Mouse (Mus musculus) heart, embryonic 16.5 days (tissue): ENCODE measurements around the gene Nek6. TPM values are rescaled to one million over a fixed set of nuclear protein-coding genes. Genes with fewer than 3 reads are reported as not detected.
A peak's percentile ranks its signal among the peaks of the same experiment; 100 is the strongest.

Experiments
- ATAC-seq: fragments of 200-750 bp; cut with Nextera tagmentation; replicated peaks from 2 replicates; pipeline ENCODE4 v1.8.0; 2017; ENCODE audit warnings: moderate number of reproducible peaks; ENCODE audit not compliant: insufficient read depth, low FRiP score; ENCODE audit errors: extremely low read depth
- H3K27ac ChIP-seq: fragments of 300-500 bp; sonication (generic); 2 replicates; pipeline ENCODE4 v1.5.1; 2014; ENCODE audit warnings: mild to moderate bottlenecking, low read length, control low read depth, moderate library complexity
- H3K27me3 ChIP-seq: fragments of 300-500 bp; sonication (generic); 2 replicates; pipeline ENCODE4 v1.6.1; 2014; ENCODE audit warnings: low read length, mixed read lengths; ENCODE audit not compliant: control insufficient read depth, insufficient read depth
- H3K36me3 ChIP-seq: fragments of 300-500 bp; sonication (generic); 2 replicates; pipeline ENCODE4 v1.6.1; 2014; ENCODE audit not compliant: control insufficient read depth, insufficient read depth
- H3K4me1 ChIP-seq: fragments of 300-500 bp; sonication (generic); 2 replicates; pipeline ENCODE4 v1.6.1; 2014; ENCODE audit warnings: low read length, mixed read lengths; ENCODE audit not compliant: control insufficient read depth, insufficient read depth
- H3K4me2 ChIP-seq: fragments of 300-500 bp; sonication (generic); 2 replicates; pipeline ENCODE4 v1.6.1; 2014; ENCODE audit warnings: low read depth, mild to moderate bottlenecking, control low read depth, low read length
- H3K4me3 ChIP-seq: fragments of 300-500 bp; sonication (generic); 2 replicates; pipeline ENCODE4 v1.5.1; 2014; ENCODE audit warnings: mild to moderate bottlenecking, control low read depth, low read length
- H3K9ac ChIP-seq: fragments of 300-500 bp; sonication (generic); 2 replicates; pipeline ENCODE4 v1.6.1; 2014; ENCODE audit warnings: low read length, control low read depth
- H3K9me3 ChIP-seq: fragments of 300-500 bp; sonication (generic); replicated peaks from 2 replicates; pipeline ENCODE4 v1.6.1; 2016; ENCODE audit warnings: low read length; ENCODE audit not compliant: control insufficient read depth
- WGBS: fragments of 180-500 bp; shearing (Covaris S2); extraction: QIAGEN DNeasy Blood & Tissue Kit; methylation state at CpG from one replicate; pipeline ENCODE4 v1.1.7; 2014; 5-methylcytosine and 5-hydroxymethylcytosine counted together
- polyA plus RNA-seq: library from polyadenylated mRNA; unstranded; fragments of >200 nt; fragmentation: Nextera tagmentation; extraction: Ambion mirVana; gene quantifications from 2 replicates; pipeline ENCODE4 v1.2.1, GENCODE M21; 2015

Gene Nek6
- polyA plus RNA-seq, 1 experiment from 2014 or later, result 66.2 TPM

DNA sequence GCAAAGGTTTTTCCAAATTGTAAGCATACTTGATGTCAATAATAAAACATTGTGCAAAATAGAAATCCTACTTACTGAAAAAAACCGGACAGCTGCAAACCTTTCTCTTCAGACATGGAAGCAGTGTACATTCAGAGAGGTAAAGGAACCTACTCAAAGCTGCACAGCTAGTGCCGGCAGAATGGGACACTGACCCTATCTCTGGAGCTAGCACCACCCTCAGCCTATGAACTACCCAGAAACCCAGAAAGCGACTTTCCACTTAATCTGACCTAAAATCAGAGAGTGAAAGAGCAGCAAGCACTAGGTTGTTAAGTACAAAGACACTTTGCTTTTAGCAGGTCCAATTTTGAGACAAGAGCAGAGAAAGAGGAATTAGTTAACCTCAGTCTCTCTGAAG lies 112.0 kb downstream of the Nek6 start:
- Histone ChIP-seq H3K4me2 (no peak overlapping the region), H3K27me3 (no peaks in the 10 kb centered on the region), H3K9ac (no peak overlapping the region), H3K4me3 (no peak overlapping the region), H3K9me3 (no peaks in the 10 kb centered on the region), H3K4me1 (peaks cover 4% of the 10 kb centered on the region; the same call in 1 of the 2 replicates), H3K36me3 (peaks cover 16% of the 10 kb centered on the region), H3K27ac (no peak overlapping the region)
- ATAC-seq, result no peak
- 78% methylated on average over 3 of the region's 3 CpGs for WGBS

DNA sequence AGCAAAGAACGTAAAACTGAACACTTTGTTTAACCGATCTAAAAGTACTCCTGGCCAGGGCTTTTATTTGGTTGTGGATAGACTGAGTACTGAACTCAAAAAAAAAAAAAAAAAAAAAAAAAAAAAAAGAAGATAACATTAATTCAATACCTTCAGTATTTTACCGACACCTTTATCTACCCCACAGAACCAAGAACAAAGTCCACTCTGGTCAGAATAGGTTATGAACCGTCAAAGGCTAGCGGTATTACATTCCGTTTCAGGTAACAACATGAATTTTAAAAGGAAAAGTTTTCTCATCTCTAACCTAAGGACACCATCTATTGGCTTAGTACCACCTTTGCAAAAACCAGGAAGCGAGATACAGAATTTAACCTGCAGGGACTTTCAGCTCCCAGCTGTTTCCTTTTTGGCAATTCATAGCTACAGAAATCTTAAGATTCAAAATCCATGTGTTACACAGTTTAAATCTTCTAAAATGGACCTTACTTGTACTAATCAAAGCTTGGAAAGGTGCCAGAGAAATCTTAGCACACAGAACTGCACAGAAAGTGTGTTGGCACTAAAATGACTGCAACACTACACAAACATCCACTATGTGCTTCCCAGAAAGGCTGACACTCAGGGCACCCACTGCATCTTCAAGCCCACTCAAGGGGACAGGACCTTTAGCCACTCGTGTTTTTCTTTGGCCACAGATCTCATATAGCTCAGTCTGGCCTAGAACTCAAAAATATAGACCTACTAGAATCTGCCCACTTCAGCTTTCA lies 112.6 kb downstream of the Nek6 start:
- no peak overlapping the region for H3K27ac ChIP-seq
- no peak for ATAC-seq
- 83% methylated on average over 8 of the region's 8 CpGs for WGBS
- no peaks in the 10 kb centered on the region for H3K27me3 ChIP-seq
- peaks cover 15% of the 10 kb centered on the region; the same call in 1 of the 2 replicates for H3K36me3 ChIP-seq
- H3K4me2 ChIP-seq, result no peak overlapping the region
- no peaks in the 10 kb centered on the region for H3K9me3 ChIP-seq
- H3K9ac ChIP-seq, result no peak overlapping the region
- no peak overlapping the region for H3K4me3 ChIP-seq
- peaks cover 4% of the 10 kb centered on the region; the same call in 1 of the 2 replicates for H3K4me1 ChIP-seq

DNA sequence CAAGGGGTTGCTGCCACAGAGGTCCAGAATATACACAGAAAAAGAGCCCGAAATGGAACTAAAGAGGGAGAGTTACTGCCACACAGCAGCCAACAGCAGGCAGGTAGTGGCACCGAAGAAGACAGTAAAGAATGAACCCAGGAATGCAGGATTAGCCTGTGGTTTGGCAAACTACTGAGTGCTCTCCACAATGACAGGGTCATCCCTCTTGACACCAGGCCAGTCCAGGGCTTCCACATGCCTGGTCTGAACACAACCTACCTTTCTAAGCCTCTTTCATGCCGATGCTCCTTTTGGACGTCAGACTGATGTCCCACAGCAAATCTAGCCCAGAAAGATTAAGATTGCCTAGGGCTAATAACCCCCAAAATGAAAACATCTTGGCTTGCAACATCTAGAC lies 117.4 kb downstream of the Nek6 start:
- WGBS, result 82% methylated on average over 4 of the region's 4 CpGs
- no peak overlapping the region for H3K4me3 ChIP-seq

DNA sequence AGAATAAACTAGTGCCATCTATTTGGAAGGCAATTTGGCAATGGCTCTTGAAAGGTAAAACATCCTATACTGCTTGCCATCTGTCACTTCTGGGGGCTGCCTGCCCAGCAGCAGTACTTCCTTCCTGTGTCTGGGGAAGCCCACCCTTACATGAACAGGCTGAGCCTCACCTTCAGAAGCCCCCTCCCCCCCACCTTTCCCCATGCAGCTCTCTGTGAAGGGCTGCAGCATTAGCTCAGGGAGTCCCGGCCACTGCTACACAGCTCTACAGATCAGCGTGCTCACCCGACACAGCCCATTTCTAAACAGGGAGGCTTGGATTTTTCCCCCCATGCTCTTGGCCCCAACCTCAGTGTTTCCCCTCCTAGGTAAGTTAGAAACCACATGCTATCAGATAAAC lies 118.0 kb downstream of the Nek6 start:
- 87% methylated on average over 3 of the region's 3 CpGs for WGBS
- Histone ChIP-seq H3K4me3 (no peak overlapping the region), H3K9ac (no peak overlapping the region), H3K27me3 (no peaks in the 10 kb centered on the region), H3K4me2 (no peak overlapping the region), H3K4me1 (no peaks in the 10 kb centered on the region; the same call in 1 of the 2 replicates), H3K9me3 (no peaks in the 10 kb centered on the region), H3K36me3 (peaks cover 50% of the 10 kb centered on the region), H3K27ac (no peak overlapping the region)
- ATAC-seq, result no peak

More for the DNA sequence above, 117.4 kb downstream of the Nek6 start:
- Histone ChIP-seq H3K4me1 (peaks cover 4% of the 10 kb centered on the region; the same call in 1 of the 2 replicates), H3K27ac (no peak overlapping the region), H3K9me3 (no peaks in the 10 kb centered on the region), H3K9ac (no peak overlapping the region), H3K27me3 (no peaks in the 10 kb centered on the region), H3K4me2 (no peak overlapping the region), H3K36me3 (peaks cover 44% of the 10 kb centered on the region)
- no peak for ATAC-seq

DNA sequence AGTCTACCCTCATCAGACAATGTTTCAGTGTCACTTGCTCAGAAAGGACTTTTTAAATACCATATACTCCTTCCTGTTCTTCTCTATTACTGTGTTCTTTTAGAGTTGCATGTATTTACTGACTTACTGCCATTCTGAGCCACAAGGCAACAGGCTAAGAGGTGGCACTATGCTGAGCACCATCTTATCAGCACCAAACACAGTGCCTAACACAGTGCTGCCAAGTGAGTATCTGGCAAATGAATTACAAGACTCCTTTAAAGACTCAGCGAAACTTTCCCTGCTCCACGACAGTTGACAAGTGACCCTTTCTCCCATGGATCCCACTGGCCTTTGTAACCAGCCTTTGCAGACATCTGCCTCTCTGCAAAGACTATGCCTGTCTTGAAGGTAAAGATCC lies 119.1 kb downstream of the Nek6 start:
- Histone ChIP-seq H3K27me3 (no peaks in the 10 kb centered on the region), H3K4me2 (no peak overlapping the region), H3K9ac (no peak overlapping the region), H3K36me3 (peaks cover 56% of the 10 kb centered on the region), H3K9me3 (no peaks in the 10 kb centered on the region), H3K4me1 (no peaks in the 10 kb centered on the region), H3K27ac (no peak overlapping the region), H3K4me3 (no peak overlapping the region)
- 84% methylated on average over 2 of the region's 2 CpGs for WGBS
- ATAC-seq, result no peak

DNA sequence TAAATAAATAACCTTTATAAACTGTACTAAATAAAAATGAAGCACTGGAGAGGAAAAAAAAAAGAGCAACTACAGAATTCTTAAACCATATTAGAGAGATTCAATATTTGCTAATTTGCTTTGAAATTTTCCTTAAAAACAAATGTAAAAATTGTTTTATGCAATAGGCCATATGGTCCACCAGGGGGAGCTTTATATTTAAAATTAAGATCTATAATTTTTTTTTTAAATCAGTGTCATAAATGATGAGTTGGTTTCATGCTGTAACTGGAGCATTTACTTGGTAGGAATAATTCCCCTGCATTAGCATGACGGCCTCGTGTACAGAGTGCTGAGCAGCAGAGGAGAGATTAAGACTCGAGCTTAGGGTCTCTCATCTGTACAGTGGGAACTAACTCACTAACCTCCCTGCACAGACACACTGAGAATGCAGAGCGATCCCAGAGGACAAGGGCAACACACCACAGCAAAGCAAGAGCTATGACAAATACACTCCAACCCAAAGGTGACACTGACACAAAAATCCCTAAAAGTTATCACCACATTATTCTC lies 126.3 kb downstream of the Nek6 start:
- H3K27ac ChIP-seq, result no peak overlapping the region
- ATAC-seq, result no peak
- H3K4me3 ChIP-seq, result no peak overlapping the region
- WGBS, result 72% methylated on average over 4 of the region's 4 CpGs
- peaks cover 4% of the 10 kb centered on the region for H3K4me1 ChIP-seq
- H3K9me3 ChIP-seq, result no peaks in the 10 kb centered on the region
- no peak overlapping the region for H3K9ac ChIP-seq
- no peaks in the 10 kb centered on the region for H3K27me3 ChIP-seq
- peaks cover 52% of the 10 kb centered on the region for H3K36me3 ChIP-seq
- no peak overlapping the region for H3K4me2 ChIP-seq

DNA sequence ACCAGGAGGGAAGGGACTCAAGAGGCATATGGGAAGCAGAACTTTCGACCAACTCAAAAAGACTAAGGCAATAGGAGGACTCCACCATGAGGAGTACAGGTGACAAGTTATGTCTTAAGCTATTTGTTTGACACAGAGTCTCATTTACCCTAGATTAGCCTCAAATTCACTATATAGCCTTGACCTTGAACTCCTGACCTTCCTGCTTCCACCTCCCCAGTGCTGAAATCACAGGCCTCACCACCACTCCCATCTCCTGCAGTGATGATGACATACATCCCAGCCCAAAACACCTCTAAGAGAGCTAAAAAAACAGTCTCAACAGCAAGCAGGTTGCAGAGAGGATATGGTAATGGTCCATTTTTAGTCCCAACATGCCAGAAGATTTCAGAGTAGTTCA lies 130.3 kb downstream of the Nek6 start:
- no peaks in the 10 kb centered on the region for H3K9me3 ChIP-seq
- peaks cover 26% of the 10 kb centered on the region for H3K36me3 ChIP-seq
- H3K9ac ChIP-seq, result no peak overlapping the region
- H3K27ac ChIP-seq, result no peak overlapping the region
- H3K4me3 ChIP-seq, result no peak overlapping the region
- peaks cover 8% of the 10 kb centered on the region for H3K4me1 ChIP-seq
- H3K4me2 ChIP-seq, result no peak overlapping the region
- ATAC-seq, result no peak
- H3K27me3 ChIP-seq, result no peaks in the 10 kb centered on the region
- 88% methylated on average over 1 of the region's 1 CpGs for WGBS

DNA sequence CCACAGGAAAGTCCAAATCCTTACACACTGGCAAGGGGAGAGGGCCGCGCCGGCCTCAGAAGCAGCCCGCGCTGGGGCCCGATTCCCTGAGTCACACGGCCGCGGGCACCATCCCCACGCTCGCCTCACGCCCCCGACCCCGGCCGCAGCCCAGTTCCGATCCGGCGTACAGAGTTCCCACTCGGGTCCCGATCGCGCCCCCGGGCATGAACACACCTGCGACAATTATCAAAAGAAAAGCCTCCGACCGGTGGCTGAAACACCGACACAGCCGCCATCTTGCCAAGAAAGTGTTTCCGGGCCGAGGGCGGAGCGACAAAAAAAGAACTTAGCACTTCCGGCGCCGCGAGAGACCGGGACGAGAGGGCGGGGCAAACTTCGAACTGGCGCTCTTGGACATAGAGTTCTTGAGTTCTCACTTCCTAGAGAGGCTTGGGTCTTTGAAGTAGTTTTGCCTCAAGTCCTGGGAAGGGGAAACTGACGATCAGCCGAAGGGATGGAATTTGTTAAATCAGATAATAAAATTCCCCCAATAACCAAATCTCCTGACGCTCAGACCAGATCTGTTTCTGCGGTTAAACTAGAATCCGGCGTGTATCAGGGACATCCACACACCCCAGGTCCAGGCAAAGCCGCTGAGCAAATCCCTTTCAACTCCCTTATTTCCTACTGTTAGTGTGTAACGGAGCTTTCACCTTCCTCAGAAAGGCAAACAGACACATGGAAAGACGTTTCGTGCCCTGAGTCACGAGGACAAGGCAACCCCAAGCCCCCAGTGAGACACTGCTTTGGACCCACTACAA lies 132.4 kb downstream of the Nek6 start, which contains the start of gene Psmb7:
Gene Psmb7, minus strand, starts transcription at position 463 of the 803 bp plus-strand sequence.
- Histone ChIP-seq H3K27ac (peak within 1 kb of the TSS; percentile 11), H3K4me1 (peaks cover 8% of the 10 kb centered on the region), H3K36me3 (peaks cover 18% of the 10 kb centered on the region), H3K27me3 (no peaks in the 10 kb centered on the region), H3K4me2 (peak within 1 kb of the TSS; percentile 89), H3K9ac (peak within 1 kb of the TSS; percentile 83), H3K9me3 (no peaks in the 10 kb centered on the region), H3K4me3 (peak within 1 kb of the TSS; percentile 73)
- WGBS, result 1% methylated on average over 52 of the region's 52 CpGs
- peak; percentile 82 for ATAC-seq
